Mouse (Mus musculus): ENCODE data around the gene Miga2. TPM values are rescaled to one million over a fixed set of nuclear protein-coding genes. Genes with fewer than 3 reads are reported as not detected.
A peak's percentile ranks its signal among the peaks of the same experiment; 100 is the strongest.
"Not testable (repeated sequence)": the region's sequence is repeated elsewhere in the genome, so short reads cannot be mapped to it uniquely, and the experiment has no call there.

Miga2 gene
- polyA plus RNA-seq, 1 experiment from 2014 or later, result 7.6 TPM

- TF ChIP-seq EP300 (IDR thresholded peaks at IDR 0.05; ENCODE audit: low read depth) (no peak), CTCF (IDR thresholded peaks at IDR 0.05; ENCODE audit: low read depth) (no peak)
- WGBS (ENCODE audit: insufficient replicate concordance), result 0% methylated on average over 7 of the region's 7 CpGs
- H3K4me1 ChIP-seq (ENCODE audit: insufficient read depth), result peaks cover 53% of the 10 kb centered on the region
- H3K36me3 ChIP-seq (replicated peaks; ENCODE audit: insufficient read depth, low read length), result peaks cover 15% of the 10 kb centered on the region; the same call in 1 of the 2 replicates
- ATAC-seq, result no peak
- peak overlapping the region; percentile 98 for H3K9ac ChIP-seq (replicated peaks)
- peak overlapping the region; percentile 98 for H3K4me3 ChIP-seq (ENCODE audit: low read depth, low read length)
- H3K9me3 ChIP-seq (ENCODE audit: low read length), result no peaks in the 10 kb centered on the region
- H3K27me3 ChIP-seq (ENCODE audit: insufficient read depth, low read length), result no peaks in the 10 kb centered on the region
- H3K4me2 ChIP-seq (ENCODE audit: low read depth, low read length), result peak overlapping the region; percentile 88
- DNase-seq, result no peak
- peak overlapping the region; percentile 98 for H3K27ac ChIP-seq (ENCODE audit: low read depth)
Observed at GRCm38 (mm10) chr2:30416649-30416965, 52.6 kb downstream of the Miga2 start.

- H3K4me2 ChIP-seq (ENCODE audit: low read depth, low read length), result peak overlapping the region; percentile 88
- peak overlapping the region; percentile 98 for H3K4me3 ChIP-seq (ENCODE audit: low read depth, low read length)
- H3K36me3 ChIP-seq (replicated peaks; ENCODE audit: insufficient read depth, low read length), result peaks cover 11% of the 10 kb centered on the region; the same call in 1 of the 2 replicates
- peak overlapping the region; percentile 98 for H3K27ac ChIP-seq (ENCODE audit: low read depth)
- H3K9me3 ChIP-seq (ENCODE audit: low read length); H3K27me3 ChIP-seq (ENCODE audit: insufficient read depth, low read length); ATAC-seq; DNase-seq: not testable (repeated sequence)
- H3K9ac ChIP-seq (replicated peaks), result peak overlapping the region; percentile 62
- WGBS (ENCODE audit: insufficient replicate concordance), result 43% methylated on average over 6 of the region's 6 CpGs
- peaks cover 53% of the 10 kb centered on the region for H3K4me1 ChIP-seq (ENCODE audit: insufficient read depth)
Observed at GRCm38 (mm10) chr2:30417154-30417553, 53.1 kb downstream of the Miga2 start.

- ATAC-seq (peak; percentile 29), DNase-seq (peak; percentile 41)
- 58% methylated on average over 5 of the region's 5 CpGs for whole genome bisulfite sequencing (ENCODE audit: insufficient replicate concordance)
- Histone ChIP-seq H3K9me3 (ENCODE audit: low read length) (no peaks in the 10 kb centered on the region), H3K27me3 (ENCODE audit: insufficient read depth, low read length) (no peaks in the 10 kb centered on the region), H3K4me1 (ENCODE audit: insufficient read depth) (peaks cover 51% of the 10 kb centered on the region), H3K4me2 (ENCODE audit: low read depth, low read length) (peak overlapping the region; percentile 88), H3K4me3 (ENCODE audit: low read depth, low read length) (peak overlapping the region; percentile 98), H3K27ac (ENCODE audit: low read depth) (peak overlapping the region; percentile 98), H3K36me3 (replicated peaks; ENCODE audit: insufficient read depth, low read length) (peaks cover 5% of the 10 kb centered on the region; the same call in 1 of the 2 replicates), H3K9ac (replicated peaks) (peak overlapping the region; percentile 62)
- no peak for TF ChIP-seq CTCF (IDR thresholded peaks at IDR 0.05; ENCODE audit: low read depth)
- peak; percentile 89 for TF ChIP-seq EP300 (IDR thresholded peaks at IDR 0.05; ENCODE audit: low read depth)
Observed at GRCm38 (mm10) chr2:30417595-30418165, 53.6 kb downstream of the Miga2 start.

DNA sequence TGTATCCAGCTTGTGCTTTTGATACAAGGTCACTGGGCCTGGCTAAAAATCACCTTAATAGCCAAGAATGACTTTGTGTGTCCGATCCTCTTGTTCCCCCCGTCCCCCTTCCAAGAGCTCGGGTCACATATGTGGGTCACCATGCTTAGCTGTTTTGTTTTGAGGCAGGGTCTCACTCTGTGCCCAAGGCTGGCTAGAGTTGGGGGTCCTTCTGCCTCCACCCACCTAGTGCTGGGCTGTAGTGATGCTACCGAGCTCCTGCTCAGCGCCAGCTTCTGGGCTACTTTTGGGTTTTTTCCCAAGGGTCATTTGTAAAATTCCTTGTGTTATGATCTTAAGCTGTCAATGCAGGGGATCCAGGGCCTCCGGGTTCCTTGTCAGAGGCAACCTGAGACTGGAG is 54.2 kb downstream of the Miga2 start:
- TF ChIP-seq EP300 (IDR thresholded peaks at IDR 0.05; ENCODE audit: low read depth) (no peak), CTCF (IDR thresholded peaks at IDR 0.05; ENCODE audit: low read depth) (no peak)
- Histone ChIP-seq H3K27ac (ENCODE audit: low read depth) (peak overlapping the region; percentile 98), H3K9ac (replicated peaks) (peak overlapping the region; percentile 62), H3K36me3 (replicated peaks; ENCODE audit: insufficient read depth, low read length) (peaks cover 3% of the 10 kb centered on the region; the same call in 1 of the 2 replicates), H3K4me3 (ENCODE audit: low read depth, low read length) (peak overlapping the region; percentile 98), H3K9me3 (ENCODE audit: low read length) (no peaks in the 10 kb centered on the region), H3K27me3 (ENCODE audit: insufficient read depth, low read length) (no peaks in the 10 kb centered on the region), H3K4me2 (ENCODE audit: low read depth, low read length) (peak overlapping the region; percentile 88), H3K4me1 (ENCODE audit: insufficient read depth) (peaks cover 45% of the 10 kb centered on the region)
- WGBS (ENCODE audit: insufficient replicate concordance), result 69% methylated on average over 6 of the region's 6 CpGs
- ATAC-seq (no peak), DNase-seq (no peak)

DNA sequence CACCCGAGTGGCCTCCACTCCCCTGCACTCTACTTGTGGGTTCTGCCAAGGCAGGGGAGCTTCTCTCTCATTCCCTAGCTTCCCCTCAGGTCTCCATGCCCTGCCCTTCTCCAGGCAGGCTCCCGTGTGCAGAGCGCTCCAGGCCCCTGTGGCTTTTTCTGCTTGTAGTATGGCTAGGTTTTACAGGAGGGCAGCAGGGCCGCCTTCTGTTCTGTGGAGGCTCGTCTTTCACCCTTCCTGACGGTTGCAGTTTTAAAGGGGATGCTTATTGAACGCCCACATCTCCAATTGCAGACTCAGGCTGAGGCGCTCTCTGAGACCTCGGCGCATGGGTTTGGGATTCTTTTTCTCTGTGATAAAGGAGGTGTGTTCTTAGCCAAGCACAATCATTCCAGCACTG is 55.1 kb downstream of the Miga2 start:
- Histone ChIP-seq H3K4me3 (ENCODE audit: low read depth, low read length) (peak overlapping the region; percentile 98), H3K27ac (ENCODE audit: low read depth) (peak overlapping the region; percentile 98), H3K27me3 (ENCODE audit: insufficient read depth, low read length) (no peaks in the 10 kb centered on the region), H3K9me3 (ENCODE audit: low read length) (no peaks in the 10 kb centered on the region), H3K9ac (replicated peaks) (peak overlapping the region; percentile 62), H3K4me2 (ENCODE audit: low read depth, low read length) (peak overlapping the region; percentile 88), H3K4me1 (ENCODE audit: insufficient read depth) (peaks cover 38% of the 10 kb centered on the region), H3K36me3 (replicated peaks; ENCODE audit: insufficient read depth, low read length) (peaks cover 3% of the 10 kb centered on the region; the same call in 1 of the 2 replicates)
- DNase-seq, result no peak
- no peak for ATAC-seq
- WGBS (ENCODE audit: insufficient replicate concordance), result 52% methylated on average over 10 of the region's 10 CpGs
- no peak for TF ChIP-seq EP300 (IDR thresholded peaks at IDR 0.05; ENCODE audit: low read depth)

DNA sequence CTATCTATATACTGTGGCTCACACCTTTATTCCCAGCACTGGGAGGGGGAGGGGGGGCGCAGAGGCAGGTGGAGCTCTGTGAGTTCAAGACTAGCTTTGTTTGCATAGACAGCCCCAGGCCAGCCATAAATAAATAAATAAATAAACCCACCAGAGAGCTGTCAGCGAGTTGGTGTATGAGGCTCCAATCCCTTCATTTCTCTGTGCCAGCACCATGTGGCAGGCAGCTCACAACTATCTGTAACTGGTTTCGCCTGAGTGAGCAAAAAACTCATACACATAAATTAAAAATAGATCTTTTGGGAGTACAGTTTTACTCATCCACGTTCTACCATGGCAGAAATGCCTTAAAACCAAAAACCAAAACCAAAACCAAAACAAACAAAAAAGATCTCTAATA is 57.4 kb downstream of the Miga2 start:
- H3K4me2 ChIP-seq (ENCODE audit: low read depth, low read length), result no peak overlapping the region
- no peak overlapping the region for H3K4me3 ChIP-seq (ENCODE audit: low read depth, low read length)
- no peaks in the 10 kb centered on the region for H3K9me3 ChIP-seq (ENCODE audit: low read length)
- no peak overlapping the region for H3K27ac ChIP-seq (ENCODE audit: low read depth)
- no peaks in the 10 kb centered on the region for H3K27me3 ChIP-seq (ENCODE audit: insufficient read depth, low read length)
- WGBS (ENCODE audit: insufficient replicate concordance), result 81% methylated on average over 4 of the region's 4 CpGs
- DNase-seq (no peak), ATAC-seq (no peak)
- 0 out of 2 replicates have a peak overlapping the region, but pooled peaks have one; percentile 22 for H3K9ac ChIP-seq (replicated peaks)
- peaks cover 10% of the 10 kb centered on the region for H3K36me3 ChIP-seq (replicated peaks; ENCODE audit: insufficient read depth, low read length)
- H3K4me1 ChIP-seq (ENCODE audit: insufficient read depth), result peaks cover 31% of the 10 kb centered on the region
- no peak for TF ChIP-seq EP300 (IDR thresholded peaks at IDR 0.05; ENCODE audit: low read depth)
- no peak for TF ChIP-seq CTCF (IDR thresholded peaks at IDR 0.05; ENCODE audit: low read depth)

All from liver, postnatal 0 days (tissue).